In genomic region chr3:14408435-14409125, GRCm38 (mm10) we compare ENCODE assay signal across 13 mouse cellular contexts.
"Had no signal": no experiment of that assay in that cellular context is flagged by ENCODE, and none has a peak within 500 bp of the region (broad histone marks: within the 10 kb centered on the region; RNA-seq: fewer than 3 reads in every experiment).

No protein-coding gene starts in this region.

- H3K27me3 ChIP-seq: intestine, embryonic 15.5 days; limb, embryonic 12.5 days; liver, embryonic 15.5 days; midbrain, embryonic 13.5 days had no signal

- H3K36me3 ChIP-seq: intestine, embryonic 15.5 days; limb, embryonic 12.5 days; liver, embryonic 15.5 days; midbrain, embryonic 13.5 days had no signal

- H3K4me3 ChIP-seq: intestine, embryonic 15.5 days; limb, embryonic 12.5 days; liver, embryonic 15.5 days; midbrain, embryonic 13.5 days had no signal

- DNase-seq: layer of hippocampus, adult 9-11 months; layer of hippocampus, postnatal 36 days; liver; lung, adult 2 months; lung, postnatal 36 days; right cerebral cortex, postnatal 25 days; thymus, postnatal 36 days had no signal

- H3K9ac ChIP-seq: intestine, embryonic 15.5 days; limb, embryonic 12.5 days; liver, embryonic 15.5 days; midbrain, embryonic 13.5 days had no signal

- H3K9me3 ChIP-seq: intestine, embryonic 15.5 days; limb, embryonic 12.5 days; liver, embryonic 15.5 days; midbrain, embryonic 13.5 days had no signal

- ATAC-seq: hindbrain, postnatal 0 days; intestine, embryonic 15.5 days; lung, postnatal 0 days; midbrain, embryonic 13.5 days had no signal

- H3K4me2 ChIP-seq: intestine, embryonic 15.5 days; limb, embryonic 12.5 days; liver, embryonic 15.5 days; midbrain, embryonic 13.5 days had no signal

- H3K4me1 ChIP-seq: intestine, embryonic 15.5 days; limb, embryonic 12.5 days; liver, embryonic 15.5 days; midbrain, embryonic 13.5 days had no signal

- H3K27ac ChIP-seq: hindbrain, postnatal 0 days; intestine, embryonic 15.5 days; limb, embryonic 12.5 days; liver, embryonic 15.5 days; midbrain, embryonic 13.5 days had no signal
